Mouse (Mus musculus) CD4-positive, CD25-positive, alpha-beta regulatory T cell (primary cell): ENCODE measurements around the gene Ppp4r1. TPM values are rescaled to one million over a fixed set of nuclear protein-coding genes. Genes with fewer than 3 reads are reported as not detected.

Experiments used
- polyA plus RNA-seq: library from polyadenylated mRNA; unstranded; fragments of 100-300 nt; shearing (Covaris generic); gene quantifications from one replicate; pipeline ENCODE4 v1.2.1, GENCODE M21; 2017

Ppp4r1 gene
- polyA plus RNA-seq, result 61.0 TPM

GRCm38 (mm10) chr17:65782551-65783141 is at the start of gene Ppp4r1:
TSS of gene Ppp4r1 (plus strand) at chr17:65782573.

DNA sequence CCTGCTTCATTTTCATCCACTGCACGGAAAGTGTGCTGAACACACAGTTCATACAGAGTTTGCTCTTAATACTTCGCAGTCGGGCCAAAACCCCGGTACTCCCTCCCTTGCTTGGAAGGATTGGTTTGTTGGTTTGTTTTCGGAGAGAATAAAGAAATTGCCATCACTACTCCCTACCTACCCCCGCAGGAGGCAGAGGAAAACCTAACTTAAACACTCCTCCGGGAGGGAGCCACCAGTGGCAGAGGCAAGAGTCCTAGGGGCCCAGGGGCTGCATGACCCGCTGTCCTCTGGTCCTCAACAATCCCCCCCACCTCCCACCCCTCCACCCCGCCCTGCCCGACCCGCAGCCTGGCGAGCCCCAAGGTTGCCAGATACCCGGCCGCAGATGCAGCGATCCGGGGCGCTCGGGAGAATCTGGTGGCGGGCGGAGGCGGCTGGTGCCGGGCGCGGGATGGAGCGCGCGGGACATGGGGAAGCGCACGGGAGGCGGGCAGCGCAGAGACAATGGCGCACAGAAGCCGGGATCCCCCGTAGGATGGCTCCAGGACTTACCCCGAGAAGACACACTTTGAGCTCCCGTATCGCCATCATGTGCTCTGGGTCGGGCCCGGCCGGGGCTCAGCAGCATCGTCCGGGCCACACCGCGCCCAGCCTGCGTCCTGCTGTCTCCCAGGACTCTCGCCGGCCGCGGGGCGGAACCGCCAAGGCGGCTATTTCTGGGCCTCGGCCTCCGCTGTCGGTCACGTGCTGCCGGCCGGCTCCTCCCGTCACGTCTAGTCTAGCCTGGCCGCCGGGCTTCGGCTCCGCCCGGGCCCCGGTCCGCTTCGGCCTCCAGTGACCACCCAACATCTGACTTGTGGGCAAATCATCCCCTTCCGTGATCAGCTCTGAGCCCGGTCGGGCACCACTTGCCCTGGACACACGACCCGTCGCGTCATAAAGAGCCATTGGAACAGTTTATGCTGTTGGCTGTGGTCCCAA is 10.1 kb upstream of the Ppp4r1 start, which contains the start of gene Rab31:
TSS of gene Rab31 (minus strand) at position 802 of the 984 bp plus-strand sequence.

DNA sequence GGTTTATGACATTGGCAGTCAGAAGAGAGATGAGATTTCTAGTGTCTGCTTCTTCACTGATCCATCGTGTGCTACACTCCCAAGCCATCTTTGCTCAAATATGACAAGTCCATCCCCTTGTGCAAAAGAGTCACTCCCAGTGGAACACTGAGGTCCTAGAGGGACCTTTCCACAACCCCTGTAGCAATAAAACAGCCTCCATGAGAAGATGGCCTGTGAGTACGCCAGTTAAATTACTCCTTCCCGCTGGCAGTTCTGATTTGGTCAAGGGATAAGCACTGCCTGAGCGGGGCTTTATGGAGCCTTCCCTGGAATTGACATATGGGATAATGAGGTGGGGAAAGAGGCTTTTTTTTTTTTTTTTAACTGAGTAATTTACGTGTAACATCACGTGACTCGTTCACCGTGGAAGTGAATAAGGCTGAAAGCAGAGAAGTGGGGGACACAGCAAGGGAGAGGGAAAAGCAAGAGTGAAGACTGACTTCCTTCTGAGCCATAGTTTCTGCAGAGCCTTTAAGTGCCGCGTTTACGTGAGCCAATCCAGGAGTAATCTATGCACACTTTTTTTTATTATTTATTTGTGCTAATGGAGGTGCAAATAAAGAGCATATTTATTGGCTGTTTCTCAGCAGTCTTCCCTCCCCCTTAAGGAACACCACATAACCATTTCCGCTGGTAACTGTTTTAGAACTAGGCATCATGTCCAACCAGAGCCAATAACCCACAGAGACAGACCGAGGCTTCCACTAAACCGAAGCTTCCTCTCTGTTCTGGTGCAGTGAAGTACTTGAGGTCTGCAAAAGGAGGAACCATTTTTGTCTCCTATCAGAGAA is 103.5 kb downstream of the Ppp4r1 start, which contains the start of gene Ralbp1:
TSS of gene Ralbp1 (minus strand) at position 102 of the 833 bp plus-strand sequence.

Other genes with a start within 250 kb of the Ppp4r1 start
- gene Tmem232, start 241.8 kb upstream of the Ppp4r1 start, polyA plus RNA-seq, result not detected
- 214 TPM for gene Vapa, start 169.0 kb upstream of the Ppp4r1 start, polyA plus RNA-seq
- not detected for gene Txndc2, start 140.4 kb upstream of the Ppp4r1 start, polyA plus RNA-seq
- 3.5 TPM for gene Rab31, start 9.8 kb upstream of the Ppp4r1 start, polyA plus RNA-seq
- gene Ralbp1, start 103.2 kb downstream of the Ppp4r1 start, polyA plus RNA-seq, result 144 TPM
- gene Twsg1, start 168.7 kb downstream of the Ppp4r1 start, polyA plus RNA-seq, result 73.8 TPM